Mouse (Mus musculus) bone marrow macrophage, adult 2 months (primary cell): Measurements from ENCODE around the gene Dnm3. TPM values are rescaled to one million over a fixed set of nuclear protein-coding genes. Genes with fewer than 3 reads are reported as not detected.
A peak's percentile ranks its signal among the peaks of the same experiment; 100 is the strongest.

ENCODE experiments used
- H3K27ac ChIP-seq: 2 replicates; pipeline ENCODE4 v1.5.1; 2012; ENCODE audit warnings: low read depth, low read length; ENCODE audit not compliant: insufficient read depth
- H3K4me1 ChIP-seq: 2 replicates; pipeline ENCODE4 v1.6.1; 2012; ENCODE audit warnings: low read length; ENCODE audit not compliant: control insufficient read depth, insufficient read depth
- H3K4me3 ChIP-seq: 2 replicates; pipeline ENCODE4 v1.5.1; 2012; ENCODE audit warnings: mild to moderate bottlenecking, low read length, moderate library complexity; ENCODE audit not compliant: insufficient read depth
- CTCF ChIP-seq: IDR thresholded peaks from 2 replicates; pipeline ENCODE4 v1.5.1; 2012; ENCODE audit warnings: low read depth, mild to moderate bottlenecking, low read length, moderate library complexity
- POLR2A ChIP-seq: IDR thresholded peaks from 2 replicates; pipeline ENCODE4 v1.6.1; 2012; ENCODE audit warnings: mild to moderate bottlenecking, low read depth, low read length, borderline replicate concordance
- polyA plus RNA-seq: library from polyadenylated mRNA; stranded (reverse); fragments of >200 nt; gene quantifications from 2 replicates; pipeline ENCODE4 v1.2.4, GENCODE M21; 2012; ENCODE audit not compliant: missing spikeins, insufficient read depth, insufficient read length

The Dnm3 gene
- polyA plus RNA-seq, 1 experiment: 0.29 TPM

DNA sequence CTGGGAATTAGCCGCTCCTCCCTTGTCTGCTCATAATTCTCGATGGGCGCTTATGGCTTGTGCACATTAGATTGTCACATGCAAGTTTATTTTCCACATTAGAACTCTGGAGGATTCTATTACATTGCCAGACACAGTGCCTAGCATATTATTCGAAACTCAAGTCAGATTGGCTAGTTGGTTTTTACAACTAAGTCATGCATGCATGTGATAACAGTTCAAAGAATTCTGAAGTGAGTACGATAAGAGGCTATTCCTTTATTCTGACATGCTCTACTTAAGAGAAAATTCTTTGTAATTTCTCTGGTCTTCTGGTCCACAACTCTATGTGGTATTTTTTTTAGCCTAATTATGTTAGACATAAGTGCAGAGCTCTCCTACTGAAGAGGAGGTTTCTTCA lies 320.2 kb downstream of the Dnm3 start:
- Histone ChIP-seq H3K4me3 (no peak overlapping the region), H3K4me1 (no peaks in the 10 kb centered on the region), H3K27ac (no peak overlapping the region)
- TF ChIP-seq CTCF (no peak), POLR2A (no peak)

DNA sequence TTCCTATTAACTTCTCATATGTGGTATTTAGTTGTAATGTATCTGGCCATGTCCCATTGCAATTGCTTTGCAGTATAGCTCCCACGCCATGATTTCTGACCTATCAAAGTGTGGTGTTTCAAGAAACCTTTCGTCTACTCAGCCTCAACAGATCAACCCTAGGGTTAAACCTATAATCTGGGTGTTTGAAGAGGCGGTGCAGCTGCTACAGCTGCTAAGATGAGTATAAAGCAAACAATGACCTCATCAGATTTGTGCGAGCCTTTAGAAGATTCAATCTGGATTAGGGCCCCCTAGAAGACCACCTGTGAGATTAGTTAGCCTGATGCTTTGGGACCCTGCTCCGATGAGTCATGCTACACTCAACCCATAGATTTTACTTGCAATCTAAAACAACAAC lies 321.0 kb downstream of the Dnm3 start:
- H3K4me3 ChIP-seq: no peak overlapping the region
- no peak overlapping the region for H3K27ac ChIP-seq
- TF ChIP-seq CTCF (no peak), POLR2A (no peak)
- H3K4me1 ChIP-seq: no peaks in the 10 kb centered on the region

DNA sequence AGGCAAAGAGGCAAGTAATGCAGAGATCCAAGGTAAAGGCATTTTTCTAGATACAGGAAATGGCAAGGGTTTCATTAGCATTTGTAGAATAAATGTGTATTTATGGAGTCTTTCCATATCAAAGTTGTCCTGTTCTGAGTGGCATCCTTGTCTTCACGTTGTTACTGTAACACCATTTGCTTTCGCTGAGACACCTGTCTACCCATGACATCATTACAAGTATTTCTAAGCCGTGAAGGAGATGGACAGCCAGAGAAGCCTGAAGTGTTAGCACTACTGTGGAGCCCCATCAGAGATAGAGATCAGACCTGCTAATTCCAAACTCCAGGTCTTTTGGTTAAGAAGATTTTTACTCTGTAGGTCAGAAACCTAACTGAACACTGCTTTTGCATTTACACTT lies 322.3 kb downstream of the Dnm3 start:
- TF ChIP-seq CTCF (no peak), POLR2A (no peak)

DNA sequence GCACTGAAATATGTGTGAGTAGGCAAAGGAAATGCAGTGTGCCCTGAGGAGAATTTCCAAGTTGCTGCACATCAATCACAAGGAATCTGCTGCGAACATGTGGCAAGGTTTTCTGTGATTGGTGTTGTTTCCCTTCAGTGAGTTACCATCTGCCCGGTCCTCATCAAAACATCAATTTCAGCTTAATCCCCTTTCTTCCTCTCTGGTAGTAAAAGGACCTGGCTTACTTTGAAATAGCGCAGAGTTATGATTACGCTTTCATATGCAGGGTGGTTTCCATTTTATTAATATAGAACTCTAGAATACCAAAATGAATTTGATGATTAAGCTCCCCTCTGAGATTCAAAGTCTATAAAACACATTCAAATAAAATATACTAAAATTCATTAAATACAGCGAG lies 324.7 kb downstream of the Dnm3 start:
- H3K4me3 ChIP-seq: no peak overlapping the region
- no peak overlapping the region for H3K27ac ChIP-seq
- H3K4me1 ChIP-seq: peaks cover 21% of the 10 kb centered on the region
- TF ChIP-seq POLR2A (no peak), CTCF (no peak)

More for the DNA sequence above, 322.3 kb downstream of the Dnm3 start:
- no peak overlapping the region for H3K4me3 ChIP-seq
- peaks cover 8% of the 10 kb centered on the region for H3K4me1 ChIP-seq
- H3K27ac ChIP-seq: no peak overlapping the region

DNA sequence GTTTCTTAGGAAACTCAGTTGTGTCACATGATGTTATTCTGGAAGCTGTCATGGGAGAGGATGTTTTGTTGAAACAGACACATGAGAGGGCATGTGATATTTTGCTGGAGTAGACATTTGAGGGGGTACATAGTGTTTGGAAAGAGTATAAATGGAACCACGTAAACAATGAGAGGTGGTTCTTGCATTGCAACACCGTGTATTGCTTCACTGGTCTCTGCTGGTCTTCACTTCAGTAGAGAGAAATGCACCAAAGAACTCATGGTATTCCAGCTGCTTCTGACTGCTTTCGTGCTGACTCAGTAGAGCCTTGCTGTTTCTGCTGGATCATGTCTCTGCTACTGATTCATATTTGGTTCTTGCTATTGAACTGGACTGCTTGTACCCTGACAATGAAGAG lies 328.1 kb downstream of the Dnm3 start:
- no peak for TF ChIP-seq CTCF
- no peak for TF ChIP-seq POLR2A
- no peak overlapping the region for H3K4me3 ChIP-seq
- peak overlapping the region; percentile 95 for H3K27ac ChIP-seq
- peaks cover 29% of the 10 kb centered on the region for H3K4me1 ChIP-seq

DNA sequence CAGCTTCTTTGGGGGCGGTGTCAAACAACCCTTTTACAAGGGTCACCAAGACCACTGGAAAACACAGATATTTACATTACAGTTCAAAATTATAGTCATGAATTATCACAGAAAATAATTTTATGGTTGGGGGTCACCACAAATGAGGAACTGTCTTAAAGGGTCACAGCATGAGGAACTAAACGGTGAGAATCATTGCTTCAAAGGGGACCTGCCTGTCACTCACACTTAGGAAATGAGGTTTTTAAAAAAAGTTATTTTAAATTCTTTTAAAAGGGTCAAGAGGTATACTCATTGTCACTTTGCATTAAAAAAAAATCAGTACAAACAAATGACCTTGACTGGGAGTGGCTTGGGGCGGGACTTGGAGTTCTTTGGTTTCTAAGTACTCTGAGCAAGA lies 330.3 kb downstream of the Dnm3 start:
- Histone ChIP-seq H3K4me1 (peaks cover 29% of the 10 kb centered on the region), H3K4me3 (no peak overlapping the region), H3K27ac (0 out of 2 replicates have a peak overlapping the region, but pooled peaks have one; percentile 24)
- TF ChIP-seq CTCF: no peak
- TF ChIP-seq POLR2A: no peak

DNA sequence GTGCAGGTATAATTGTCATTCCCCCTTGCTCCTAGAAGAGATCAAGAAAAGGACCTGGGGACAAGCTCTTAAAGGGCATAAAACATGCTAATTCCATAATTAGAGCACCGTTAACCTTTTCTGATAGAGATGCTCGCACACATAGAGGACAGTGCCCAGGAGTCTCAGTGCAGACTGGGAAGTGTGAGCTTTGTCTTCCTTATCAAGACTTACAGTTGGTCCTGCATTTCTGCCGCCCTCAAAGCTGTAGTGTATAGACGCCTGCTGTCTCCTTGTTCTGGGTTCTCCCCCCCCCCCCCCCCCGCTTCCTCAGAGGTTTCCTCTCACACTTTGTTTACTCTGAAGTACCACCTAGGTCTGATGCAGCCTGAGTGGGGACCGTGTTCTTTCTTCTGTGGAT lies 332.1 kb downstream of the Dnm3 start:
- Histone ChIP-seq H3K4me1 (peaks cover 22% of the 10 kb centered on the region), H3K4me3 (no peak overlapping the region), H3K27ac (no peak overlapping the region)
- no peak for TF ChIP-seq CTCF
- TF ChIP-seq POLR2A: no peak

DNA sequence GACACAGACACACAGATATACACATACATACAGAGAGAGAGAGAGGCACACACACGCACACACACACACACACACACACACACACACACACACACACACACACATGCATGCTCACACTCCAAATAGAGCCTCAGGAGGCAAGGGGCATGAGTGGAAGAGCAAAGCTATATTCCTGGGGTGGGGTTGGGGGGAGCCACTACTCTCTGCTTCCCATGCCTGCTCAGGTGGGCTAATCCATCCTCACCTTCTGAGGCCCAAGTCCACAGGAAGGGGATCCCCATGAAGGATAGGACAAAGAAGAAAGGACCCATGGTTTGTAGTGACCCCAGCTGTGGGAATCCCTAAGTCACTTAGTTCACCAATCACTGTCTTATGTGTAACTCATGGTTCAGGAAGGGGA lies 332.8 kb downstream of the Dnm3 start:
- peaks cover 17% of the 10 kb centered on the region for H3K4me1 ChIP-seq
- TF ChIP-seq POLR2A (no peak), CTCF (no peak)
- no peak overlapping the region for H3K4me3 ChIP-seq
- H3K27ac ChIP-seq: no peak overlapping the region

DNA sequence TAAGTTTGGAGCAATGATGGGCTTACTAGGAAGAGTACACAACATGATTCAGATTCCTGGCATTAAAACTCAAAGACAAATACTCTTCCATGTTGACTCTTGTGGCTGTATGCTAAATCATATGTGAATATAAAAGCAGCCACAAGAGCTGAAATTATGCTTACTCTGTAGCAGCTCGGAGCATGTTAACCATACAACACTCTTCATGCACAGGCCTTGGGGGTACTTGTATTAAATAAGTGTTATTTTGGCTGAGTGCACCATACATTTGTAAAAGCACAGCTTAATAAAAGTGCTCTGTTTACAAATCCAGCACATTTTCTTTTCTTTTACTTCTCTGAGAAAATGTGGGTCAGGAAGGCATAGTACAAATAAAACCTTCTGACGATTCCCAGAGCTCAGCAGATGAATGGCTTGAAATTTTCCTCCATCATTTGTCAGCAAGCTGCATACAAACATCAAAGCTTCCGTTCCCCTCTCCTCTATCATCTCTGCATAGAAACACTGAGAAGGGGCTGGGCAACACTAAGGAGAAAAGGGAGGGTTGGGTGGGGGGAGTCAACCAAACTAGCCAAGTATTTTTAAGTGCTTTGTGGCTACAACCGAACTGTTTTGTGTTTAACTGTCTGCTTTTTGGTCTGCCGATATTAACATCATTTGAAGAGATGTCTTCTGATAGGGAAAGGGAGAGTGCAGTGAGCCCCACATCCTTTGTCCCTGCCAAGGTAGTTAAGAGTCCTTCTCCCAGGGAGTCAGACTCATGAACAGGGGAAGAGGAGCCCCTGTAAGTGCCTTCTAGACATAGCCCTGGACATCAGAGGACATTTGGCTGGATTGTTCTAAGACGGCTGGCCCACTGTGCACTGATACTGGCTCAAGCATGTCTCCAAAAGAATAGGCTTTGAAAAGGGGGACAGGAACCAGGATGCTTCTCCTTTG lies 333.6 kb downstream of the Dnm3 start:
- Histone ChIP-seq H3K4me1 (peaks cover 16% of the 10 kb centered on the region), H3K4me3 (no peak overlapping the region), H3K27ac (no peak overlapping the region)
- TF ChIP-seq CTCF: no peak

DNA sequence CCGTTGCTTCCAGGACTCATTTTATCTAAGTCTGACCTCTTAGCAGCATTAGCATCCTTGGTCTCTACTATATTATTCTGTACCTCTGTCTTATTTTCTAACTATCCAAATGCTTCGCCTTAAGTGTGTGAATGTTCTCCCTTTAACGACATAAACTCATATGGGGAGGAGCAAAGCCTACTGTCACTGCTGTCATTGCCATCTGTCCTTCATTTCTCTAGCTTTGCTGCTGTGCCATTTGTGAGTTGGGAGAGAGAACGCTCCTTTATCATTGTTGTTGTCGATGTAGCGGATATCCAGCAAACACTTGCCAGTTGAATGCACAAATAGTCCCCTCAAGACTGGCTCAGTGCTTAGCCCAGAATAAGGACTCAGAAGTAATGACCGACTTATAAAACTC lies 335.5 kb downstream of the Dnm3 start:
- H3K4me1 ChIP-seq: peaks cover 6% of the 10 kb centered on the region
- H3K27ac ChIP-seq: no peak overlapping the region
- no peak for TF ChIP-seq CTCF
- no peak for TF ChIP-seq POLR2A
- H3K4me3 ChIP-seq: no peak overlapping the region

DNA sequence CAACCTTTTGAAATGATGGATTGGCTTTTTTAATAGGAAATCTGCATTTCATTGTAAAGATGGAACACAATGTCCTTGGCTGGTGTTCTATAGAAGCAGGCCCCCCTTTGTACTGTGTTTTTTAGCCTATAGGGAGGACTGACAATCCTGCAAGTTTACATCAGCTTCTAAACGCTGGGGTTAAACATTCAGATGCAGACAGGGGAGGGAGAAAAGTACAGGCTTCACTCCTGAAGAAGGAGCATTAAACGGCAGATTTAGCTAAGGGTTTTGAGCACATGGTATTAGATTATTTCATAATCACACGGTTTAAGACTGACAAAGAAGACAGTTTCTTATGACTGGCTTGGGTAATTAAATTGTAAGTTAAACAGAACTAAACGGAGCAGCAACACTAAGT lies 341.5 kb downstream of the Dnm3 start:
- H3K4me1 ChIP-seq: peaks cover 12% of the 10 kb centered on the region
- H3K27ac ChIP-seq: no peak overlapping the region
- no peak for TF ChIP-seq POLR2A
- TF ChIP-seq CTCF: no peak
- no peak overlapping the region for H3K4me3 ChIP-seq
